Mouse (Mus musculus): ENCODE results near the gene Atp1b1. TPM values are rescaled to one million over a fixed set of nuclear protein-coding genes. Genes with fewer than 3 reads are reported as not detected.

Gene Atp1b1
- polyA plus RNA-seq, 1 experiment from 2014 or later, result 163 TPM

DNA sequence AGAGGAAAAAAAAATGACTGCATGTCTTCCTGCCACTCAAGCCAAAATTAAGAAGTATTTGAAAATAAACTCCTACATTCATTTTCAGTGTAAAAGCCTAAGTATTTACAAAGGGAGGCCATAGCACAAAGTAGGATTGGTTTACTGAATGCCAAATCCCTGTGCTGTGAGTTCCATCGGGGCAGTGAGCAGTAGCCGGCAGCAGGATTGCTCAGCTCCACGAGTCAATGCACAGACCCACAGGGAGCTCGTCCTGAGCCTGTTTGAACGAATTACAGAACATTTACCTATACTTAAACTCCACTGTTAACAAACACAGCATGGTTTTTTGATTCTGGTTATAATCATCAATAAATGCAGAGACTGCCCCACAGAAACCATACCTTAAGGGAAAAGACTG, 25.5 kb downstream of the Atp1b1 start:
- 59% methylated on average over 5 of the region's 5 CpGs for WGBS
- no peak overlapping the region for H3K9ac ChIP-seq
- H3K4me3 ChIP-seq (replicated peaks), result no peak overlapping the region
- H3K4me1 ChIP-seq, result peaks cover 11% of the 10 kb centered on the region
- no peaks in the 10 kb centered on the region for H3K9me3 ChIP-seq (replicated peaks)
- no peak overlapping the region for H3K4me2 ChIP-seq
- H3K36me3 ChIP-seq, result peaks cover 18% of the 10 kb centered on the region
- H3K27me3 ChIP-seq, result no peaks in the 10 kb centered on the region
- peak overlapping the region; percentile 24; the same call in 1 of the 2 replicates for H3K27ac ChIP-seq
- ATAC-seq (replicated peaks; ENCODE audit: low FRiP score), result peak; percentile 40; the same call in 1 of the 2 replicates

DNA sequence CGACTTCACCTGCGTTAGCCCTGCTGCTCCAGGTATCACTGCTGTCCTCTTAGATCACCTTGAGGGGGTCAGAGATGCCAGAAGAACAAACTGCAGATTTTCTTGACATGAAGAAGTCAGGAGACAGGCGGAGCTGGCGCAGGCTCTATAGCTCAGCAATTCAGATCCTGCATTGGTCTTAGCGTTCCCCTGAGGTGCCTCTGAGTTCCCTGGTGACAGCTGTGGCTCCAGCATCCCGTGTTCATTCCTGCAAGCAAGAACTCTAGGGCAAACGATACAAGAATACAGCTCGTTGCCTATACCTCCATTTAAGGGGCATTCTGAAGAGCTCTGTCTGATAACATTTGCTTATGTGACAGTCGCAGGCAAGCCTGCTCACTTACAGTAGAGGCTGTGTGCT, 29.5 kb downstream of the Atp1b1 start:
- Histone ChIP-seq H3K36me3 (no peaks in the 10 kb centered on the region), H3K27ac (no peak overlapping the region), H3K27me3 (no peaks in the 10 kb centered on the region), H3K4me3 (replicated peaks) (no peak overlapping the region), H3K4me2 (no peak overlapping the region), H3K9me3 (replicated peaks) (no peaks in the 10 kb centered on the region), H3K9ac (no peak overlapping the region), H3K4me1 (peaks cover 3% of the 10 kb centered on the region; the same call in 1 of the 2 replicates)
- ATAC-seq (replicated peaks; ENCODE audit: low FRiP score), result no peak
- WGBS, result 90% methylated on average over 9 of the region's 9 CpGs

DNA sequence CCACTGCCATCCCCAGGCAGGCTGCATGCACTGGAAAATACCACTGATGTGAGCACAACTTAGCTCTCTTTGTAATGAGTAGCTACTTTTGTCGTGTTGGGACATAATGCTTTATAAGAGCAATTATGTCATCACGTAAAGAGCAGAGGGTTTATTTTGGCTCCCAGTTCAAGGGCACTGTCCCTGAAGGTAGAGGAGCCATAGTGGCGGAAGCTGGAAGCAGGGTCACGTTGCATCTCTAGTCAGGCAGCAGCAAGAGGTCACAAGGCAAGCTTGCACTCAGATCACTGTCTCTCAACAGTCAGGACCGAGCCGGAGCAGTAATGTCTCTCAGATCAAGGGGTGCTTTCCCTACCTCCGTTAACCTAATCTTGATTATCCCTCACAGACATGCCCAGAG, 30.4 kb downstream of the Atp1b1 start:
- Histone ChIP-seq H3K9ac (no peak overlapping the region), H3K27me3 (no peaks in the 10 kb centered on the region), H3K9me3 (replicated peaks) (no peaks in the 10 kb centered on the region), H3K4me3 (replicated peaks) (no peak overlapping the region), H3K27ac (no peak overlapping the region), H3K4me2 (no peak overlapping the region), H3K36me3 (no peaks in the 10 kb centered on the region), H3K4me1 (no peaks in the 10 kb centered on the region)
- ATAC-seq (replicated peaks; ENCODE audit: low FRiP score), result no peak
- WGBS, result 67% methylated on average over 7 of the region's 7 CpGs

DNA sequence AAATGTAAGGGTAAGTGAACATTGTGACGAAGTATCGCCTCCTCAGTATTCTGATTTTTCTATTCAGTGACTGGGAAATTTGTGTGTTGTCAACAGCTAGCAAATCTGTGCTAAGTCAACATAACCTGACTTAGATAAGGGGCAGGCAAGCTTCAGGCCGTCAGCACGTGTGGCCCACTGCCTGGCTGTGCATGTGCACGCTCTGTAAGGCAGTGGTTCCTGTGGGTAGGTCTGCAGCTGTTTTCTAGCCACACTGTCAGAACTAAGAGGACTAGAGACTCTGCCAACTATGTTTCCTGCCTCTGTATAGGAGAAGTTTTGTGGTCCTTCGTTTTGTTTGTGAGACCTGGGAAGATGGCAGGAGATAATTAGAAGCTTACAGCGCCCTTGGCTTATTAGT, 31.9 kb downstream of the Atp1b1 start:
- 83% methylated on average over 7 of the region's 7 CpGs for WGBS

DNA sequence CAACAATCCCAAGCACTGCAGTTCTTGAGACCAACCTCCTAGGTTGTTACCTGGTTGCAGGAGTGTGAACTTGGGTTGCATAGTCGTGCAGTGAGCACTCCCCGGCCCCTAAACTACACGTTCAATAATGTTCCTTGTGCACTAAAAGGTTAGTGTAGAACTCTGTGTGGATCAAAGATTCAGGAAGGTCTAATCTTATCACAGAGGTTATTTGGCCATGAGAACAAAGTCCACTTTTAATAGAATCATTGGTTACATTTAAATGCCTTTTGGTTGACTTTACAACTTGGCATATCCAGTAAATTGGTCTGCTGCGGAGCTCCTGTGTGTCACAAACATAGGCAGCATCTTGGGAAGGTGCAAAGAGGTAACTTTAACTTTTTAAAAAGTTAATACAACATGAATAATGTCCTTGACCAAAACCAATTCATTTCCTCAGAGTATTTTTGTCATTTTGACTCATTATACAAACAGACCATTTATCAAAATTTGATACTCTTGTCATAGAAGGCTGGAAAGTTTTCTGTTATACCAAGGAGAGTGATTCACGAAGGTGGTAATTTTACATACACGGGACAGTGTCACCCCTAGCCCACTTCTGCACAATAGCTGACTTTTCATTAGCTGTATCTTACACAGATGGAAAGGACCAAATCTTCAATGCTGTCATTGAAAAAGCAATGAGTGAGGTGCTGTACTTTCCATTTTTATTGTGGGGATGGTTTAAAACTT, 37.4 kb downstream of the Atp1b1 start:
- WGBS, result 77% methylated on average over 6 of the region's 6 CpGs
- no peaks in the 10 kb centered on the region for H3K9me3 ChIP-seq (replicated peaks)
- no peak overlapping the region for H3K4me2 ChIP-seq
- no peak for ATAC-seq (replicated peaks; ENCODE audit: low FRiP score)
- no peak overlapping the region for H3K9ac ChIP-seq
- H3K27me3 ChIP-seq, result no peaks in the 10 kb centered on the region
- H3K4me3 ChIP-seq (replicated peaks), result no peak overlapping the region
- H3K27ac ChIP-seq, result no peak overlapping the region
- H3K4me1 ChIP-seq, result no peaks in the 10 kb centered on the region
- no peaks in the 10 kb centered on the region for H3K36me3 ChIP-seq

More for the DNA sequence above, 31.9 kb downstream of the Atp1b1 start:
- ATAC-seq (replicated peaks; ENCODE audit: low FRiP score), result no peak
- Histone ChIP-seq H3K4me1 (no peaks in the 10 kb centered on the region), H3K4me2 (no peak overlapping the region), H3K4me3 (replicated peaks) (no peak overlapping the region), H3K27me3 (no peaks in the 10 kb centered on the region), H3K27ac (no peak overlapping the region), H3K36me3 (no peaks in the 10 kb centered on the region), H3K9ac (no peak overlapping the region), H3K9me3 (replicated peaks) (no peaks in the 10 kb centered on the region)

DNA sequence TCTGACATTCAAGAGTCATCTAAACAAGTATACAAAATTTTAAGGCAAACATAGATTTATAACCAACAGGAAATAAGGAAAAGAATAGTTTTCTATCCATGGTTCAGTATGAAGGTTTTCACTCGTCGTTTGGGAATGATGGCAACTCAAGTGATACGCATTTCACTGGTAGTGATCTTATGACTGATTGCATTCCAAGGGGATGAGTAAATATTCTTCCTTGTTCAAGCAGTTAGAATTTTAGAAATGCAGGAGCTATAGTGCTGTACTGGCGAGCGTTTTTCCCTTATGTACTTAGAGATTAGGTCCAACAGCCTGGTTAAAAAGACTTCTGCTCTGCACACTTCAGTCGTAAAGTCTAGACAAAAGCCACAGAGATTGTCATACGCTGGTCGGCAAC, 38.8 kb downstream of the Atp1b1 start:
- Histone ChIP-seq H3K36me3 (no peaks in the 10 kb centered on the region), H3K9me3 (replicated peaks) (no peaks in the 10 kb centered on the region), H3K27me3 (no peaks in the 10 kb centered on the region), H3K4me2 (no peak overlapping the region), H3K4me3 (replicated peaks) (no peak overlapping the region), H3K4me1 (no peaks in the 10 kb centered on the region), H3K9ac (no peak overlapping the region), H3K27ac (no peak overlapping the region)
- no peak for ATAC-seq (replicated peaks; ENCODE audit: low FRiP score)
- 85% methylated on average over 8 of the region's 8 CpGs for WGBS

DNA sequence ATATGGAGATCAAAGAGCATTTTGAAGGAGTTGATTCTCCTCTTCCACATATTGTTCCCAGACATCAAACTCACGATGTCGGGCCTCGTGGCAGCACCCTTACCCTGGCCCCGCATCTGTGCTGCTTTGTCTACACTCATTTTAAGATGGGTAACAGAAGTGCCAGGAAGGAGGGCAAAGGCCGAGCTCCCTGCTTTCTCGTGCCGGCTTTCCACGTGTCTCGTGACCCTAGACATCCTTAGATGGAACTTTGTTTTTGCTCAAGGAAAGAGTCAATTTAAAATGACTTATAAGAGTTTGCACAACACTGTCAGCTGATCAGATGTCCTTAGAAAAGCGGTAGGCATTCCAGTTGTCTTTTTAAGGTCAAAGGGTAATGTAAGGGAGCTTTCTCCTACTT, 39.8 kb downstream of the Atp1b1 start:
- H3K27me3 ChIP-seq, result no peaks in the 10 kb centered on the region
- no peak overlapping the region for H3K4me3 ChIP-seq (replicated peaks)
- no peaks in the 10 kb centered on the region for H3K4me1 ChIP-seq
- 0 out of 2 replicates have a peak, but pooled peaks cover 2% of the 10 kb centered on the region for H3K36me3 ChIP-seq
- H3K9ac ChIP-seq, result no peak overlapping the region
- no peaks in the 10 kb centered on the region for H3K9me3 ChIP-seq (replicated peaks)
- H3K4me2 ChIP-seq, result no peak overlapping the region
- 41% methylated on average over 10 of the region's 10 CpGs for WGBS
- no peak for ATAC-seq (replicated peaks; ENCODE audit: low FRiP score)
- H3K27ac ChIP-seq, result no peak overlapping the region

DNA sequence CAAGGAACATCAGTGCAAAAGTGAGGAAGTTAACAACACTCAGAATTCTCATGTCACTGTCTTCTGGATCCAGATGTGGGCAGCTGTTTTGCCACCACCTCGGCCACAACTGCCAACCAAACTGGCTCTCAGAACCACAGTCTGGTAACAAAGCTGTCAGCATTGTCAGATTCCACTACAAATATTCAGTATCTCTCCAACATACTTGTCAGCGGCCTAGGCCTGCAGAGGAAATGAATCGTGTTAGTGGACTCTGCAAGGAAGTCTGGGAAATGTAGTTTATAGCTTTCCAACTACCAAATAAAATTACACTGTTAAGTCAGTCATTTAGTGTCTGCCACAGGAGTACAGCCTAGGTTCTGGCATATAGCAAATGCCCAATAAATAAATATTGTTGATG, 40.6 kb downstream of the Atp1b1 start:
- Histone ChIP-seq H3K9ac (no peak overlapping the region), H3K9me3 (replicated peaks) (no peaks in the 10 kb centered on the region), H3K4me1 (no peaks in the 10 kb centered on the region), H3K36me3 (0 out of 2 replicates have a peak, but pooled peaks cover 4% of the 10 kb centered on the region), H3K4me3 (replicated peaks) (no peak overlapping the region), H3K27ac (no peak overlapping the region), H3K27me3 (no peaks in the 10 kb centered on the region), H3K4me2 (no peak overlapping the region)
- ATAC-seq (replicated peaks; ENCODE audit: low FRiP score), result no peak
- WGBS, result 73% methylated on average over 3 of the region's 3 CpGs

DNA sequence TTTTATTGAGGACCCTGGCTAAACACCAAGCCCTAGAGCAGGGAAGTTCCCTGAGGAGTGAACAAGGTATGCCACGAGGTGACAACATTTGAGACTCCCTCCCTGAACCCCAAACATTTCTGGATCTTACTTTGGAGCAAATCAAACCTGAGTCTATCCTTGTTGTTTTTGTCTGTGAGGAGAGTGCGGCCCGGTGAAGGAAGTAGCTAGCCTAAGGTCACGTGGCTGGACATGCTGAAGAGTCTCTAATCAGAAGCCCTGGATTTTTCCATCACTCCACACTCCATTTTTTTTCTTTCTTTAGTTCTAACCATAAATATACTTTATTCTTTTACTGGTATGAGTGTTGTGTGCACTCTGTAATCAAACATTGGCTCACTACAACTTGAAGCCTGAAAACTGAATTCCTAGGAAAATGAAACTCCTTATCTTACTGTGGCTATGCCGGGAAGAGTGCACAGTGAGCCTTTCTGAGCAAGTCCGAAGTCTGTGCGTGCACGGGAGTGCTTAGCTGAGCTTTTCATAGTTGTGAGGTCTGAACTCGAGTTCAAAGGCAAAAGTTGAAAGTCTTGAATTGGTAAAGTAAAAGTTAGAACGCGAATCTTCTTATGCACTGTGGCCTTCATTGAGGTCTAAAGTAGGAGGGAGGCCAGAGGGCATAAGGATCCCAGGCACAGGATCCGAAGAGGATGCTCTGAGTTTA, 41.3 kb downstream of the Atp1b1 start:
- H3K4me2 ChIP-seq, result no peak overlapping the region
- H3K36me3 ChIP-seq, result 0 out of 2 replicates have a peak, but pooled peaks cover 4% of the 10 kb centered on the region
- H3K9me3 ChIP-seq (replicated peaks), result no peaks in the 10 kb centered on the region
- WGBS, result 87% methylated on average over 12 of the region's 12 CpGs
- no peaks in the 10 kb centered on the region for H3K27me3 ChIP-seq
- ATAC-seq (replicated peaks; ENCODE audit: low FRiP score), result no peak
- H3K27ac ChIP-seq, result no peak overlapping the region
- no peak overlapping the region for H3K4me3 ChIP-seq (replicated peaks)
- no peaks in the 10 kb centered on the region for H3K4me1 ChIP-seq
- no peak overlapping the region for H3K9ac ChIP-seq

DNA sequence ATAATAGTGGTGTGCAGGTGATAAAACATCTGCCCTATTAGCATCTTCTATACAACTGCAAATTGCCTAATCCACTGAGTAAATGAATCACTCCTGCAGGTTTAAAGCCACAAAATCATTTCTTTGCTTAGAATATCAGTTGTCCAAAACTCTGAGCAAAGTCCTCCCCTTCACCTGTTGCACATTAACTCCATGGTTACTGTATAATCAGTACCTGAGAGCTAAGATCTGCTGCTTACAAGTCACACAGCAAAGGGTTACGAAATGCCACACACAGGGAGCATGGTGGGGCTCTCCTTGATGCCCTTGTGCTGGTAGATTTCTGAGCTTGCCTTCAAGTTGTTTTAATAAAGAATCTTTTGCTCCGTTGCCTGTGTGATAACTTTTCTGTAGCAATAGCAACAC, 42.8 kb downstream of the Atp1b1 start:
- WGBS, result 63% methylated on average over 2 of the region's 2 CpGs
- H3K27ac ChIP-seq, result peak overlapping the region; percentile 83
- H3K9ac ChIP-seq, result no peak overlapping the region
- no peak overlapping the region for H3K4me3 ChIP-seq (replicated peaks)
- no peak overlapping the region for H3K4me2 ChIP-seq
- H3K36me3 ChIP-seq, result 0 out of 2 replicates have a peak, but pooled peaks cover 4% of the 10 kb centered on the region
- H3K9me3 ChIP-seq (replicated peaks), result no peaks in the 10 kb centered on the region
- H3K4me1 ChIP-seq, result no peaks in the 10 kb centered on the region
- H3K27me3 ChIP-seq, result no peaks in the 10 kb centered on the region
- ATAC-seq (replicated peaks; ENCODE audit: low FRiP score), result peak; percentile 82

DNA sequence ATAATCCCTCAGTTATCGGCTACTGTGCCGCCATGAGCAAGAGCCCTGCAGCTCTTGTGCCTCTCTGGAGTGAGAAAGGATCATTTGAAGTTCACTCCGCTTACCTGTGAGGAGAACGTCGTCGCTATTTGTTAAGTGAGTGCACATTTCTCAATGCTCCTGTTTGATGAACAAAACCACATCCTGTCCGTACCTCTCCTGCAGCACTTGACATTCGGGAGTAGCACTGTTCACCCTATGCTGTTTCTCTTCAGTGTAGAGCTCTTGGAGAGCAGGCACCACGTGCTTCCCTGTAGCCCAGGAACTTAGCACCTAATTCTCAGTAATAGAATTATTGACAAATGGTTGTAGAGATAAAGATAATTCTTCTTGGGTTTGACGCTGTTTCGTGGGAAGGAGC, 44.5 kb downstream of the Atp1b1 start:
- 0 out of 2 replicates have a peak, but pooled peaks cover 4% of the 10 kb centered on the region for H3K36me3 ChIP-seq
- no peak for ATAC-seq (replicated peaks; ENCODE audit: low FRiP score)
- no peaks in the 10 kb centered on the region for H3K27me3 ChIP-seq
- WGBS, result 89% methylated on average over 11 of the region's 11 CpGs
- no peak overlapping the region for H3K27ac ChIP-seq
- H3K4me2 ChIP-seq, result no peak overlapping the region
- no peak overlapping the region for H3K9ac ChIP-seq
- no peaks in the 10 kb centered on the region for H3K9me3 ChIP-seq (replicated peaks)
- H3K4me3 ChIP-seq (replicated peaks), result no peak overlapping the region
- no peaks in the 10 kb centered on the region; the same call in 1 of the 2 replicates for H3K4me1 ChIP-seq

DNA sequence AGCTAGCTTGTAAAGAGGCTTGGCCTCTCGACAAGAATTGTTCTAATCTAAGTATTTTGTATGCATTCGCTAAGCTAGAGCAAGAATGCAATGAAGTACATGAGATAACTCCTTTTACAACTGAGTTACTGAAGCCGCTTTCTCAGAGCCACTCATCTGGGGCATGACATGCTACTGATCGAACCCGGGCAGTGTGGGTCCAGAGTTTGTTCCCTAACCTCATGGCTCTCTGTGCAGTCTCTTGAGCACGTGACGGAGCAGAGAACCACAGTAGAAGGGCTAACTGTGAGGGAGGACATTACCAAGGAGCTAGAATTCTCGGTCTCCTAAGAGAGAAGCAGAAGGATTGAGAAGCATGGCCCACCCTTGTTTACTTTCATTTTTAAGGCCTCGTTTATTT, 45.2 kb downstream of the Atp1b1 start:
- Histone ChIP-seq H3K36me3 (0 out of 2 replicates have a peak, but pooled peaks cover 4% of the 10 kb centered on the region), H3K9ac (no peak overlapping the region), H3K4me2 (no peak overlapping the region), H3K4me1 (no peaks in the 10 kb centered on the region; the same call in 1 of the 2 replicates), H3K4me3 (replicated peaks) (no peak overlapping the region), H3K9me3 (replicated peaks) (no peaks in the 10 kb centered on the region), H3K27me3 (no peaks in the 10 kb centered on the region), H3K27ac (no peak overlapping the region)
- WGBS, result 92% methylated on average over 9 of the region's 9 CpGs
- ATAC-seq (replicated peaks; ENCODE audit: low FRiP score), result no peak

All from kidney, embryonic 15.5 days (tissue).